Mouse (Mus musculus): ENCODE measurements around the gene Acot4.
"Not testable (repeated sequence)": the region's sequence is repeated elsewhere in the genome, so short reads cannot be mapped to it uniquely, and the experiment has no call there.

The Acot4 gene

DNA sequence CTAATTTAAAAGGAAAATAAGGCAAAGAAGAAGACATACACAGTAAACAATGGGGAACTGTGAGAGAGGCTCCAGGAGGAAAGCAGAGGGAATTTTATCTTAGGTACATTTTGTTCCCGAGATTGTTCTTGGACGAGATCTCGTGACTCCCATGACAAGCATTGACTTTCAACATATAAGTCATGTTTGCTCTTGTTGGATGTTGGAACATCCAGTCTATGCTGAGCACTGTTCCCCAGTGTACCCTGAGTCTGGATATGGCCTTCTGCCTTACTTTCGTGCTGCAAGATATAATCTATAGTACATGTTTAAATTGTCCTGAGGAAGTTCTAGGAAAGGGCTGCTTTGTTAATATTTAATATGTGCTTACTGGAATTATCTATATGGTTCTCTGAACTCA is 46.4 kb downstream of the Acot4 start:
- DNase-seq: no peak

- DNase-seq: not testable (repeated sequence)
These were observed 56.5 kb downstream of the Acot4 start for GRCm38 (mm10) chr12:84094666-84095065.

Data from cerebellum, postnatal 36 days (tissue).